Mouse (Mus musculus) hindbrain, embryonic 10.5 days (tissue): ENCODE measurements around the gene Rnf212. TPM values are rescaled to one million over a fixed set of nuclear protein-coding genes. Genes with fewer than 3 reads are reported as not detected.

ENCODE experiments used
- DNase-seq: peaks from one replicate; pipeline ENCODE4 v3.0.0-alpha.2; 2017; ENCODE audit warnings: low spot score
- H3K27ac ChIP-seq: fragments of 300-500 bp; sonication (generic); 2 replicates; pipeline ENCODE4 v1.5.1; 2016; ENCODE audit warnings: mild to moderate bottlenecking, moderate library complexity
- H3K27me3 ChIP-seq: fragments of 300-500 bp; sonication (generic); 2 replicates; pipeline ENCODE4 v1.6.1; 2016; ENCODE audit warnings: mild to moderate bottlenecking; ENCODE audit not compliant: poor library complexity, insufficient read depth, severe bottlenecking
- H3K36me3 ChIP-seq: fragments of 300-500 bp; sonication (generic); 2 replicates; pipeline ENCODE4 v1.6.1; 2016; ENCODE audit warnings: mild to moderate bottlenecking, moderate library complexity
- H3K4me1 ChIP-seq: fragments of 300-500 bp; sonication (generic); replicated peaks from 2 replicates; pipeline ENCODE4 v1.6.1; 2016; ENCODE audit warnings: mild to moderate bottlenecking
- H3K4me3 ChIP-seq: fragments of 300-500 bp; sonication (generic); 2 replicates; pipeline ENCODE4 v1.5.1; 2016; ENCODE audit warnings: mild to moderate bottlenecking, moderate library complexity
- H3K9me3 ChIP-seq: fragments of 300-500 bp; sonication (generic); 2 replicates; pipeline ENCODE4 v1.6.1; 2016; ENCODE audit warnings: mild to moderate bottlenecking, moderate library complexity
- WGBS: fragments of 180-500 bp; shearing (Covaris S2); methylation state at CpG from one replicate; pipeline ENCODE4 v1.1.7; 2016; 5-methylcytosine and 5-hydroxymethylcytosine counted together
- polyA plus RNA-seq: library from polyadenylated mRNA; unstranded; fragments of >200 nt; fragmentation: Nextera tagmentation; extraction: Ambion mirVana; gene quantifications from 2 replicates; pipeline ENCODE4 v1.2.1, GENCODE M21; 2016

Gene Rnf212
- polyA plus RNA-seq, 1 experiment from 2014 or later: 0.25 TPM

- peaks cover 58% of the 10 kb centered on the region for H3K36me3 ChIP-seq
- no peaks in the 10 kb centered on the region for H3K9me3 ChIP-seq
- no peak overlapping the region for H3K27ac ChIP-seq
- no peak for DNase-seq
- H3K4me3 ChIP-seq: no peak overlapping the region
- H3K4me1 ChIP-seq: peaks cover 16% of the 10 kb centered on the region
- no peaks in the 10 kb centered on the region for H3K27me3 ChIP-seq
- WGBS: 86% methylated on average over 2 of the region's 2 CpGs
These were observed 67.0 kb downstream of the Rnf212 start for GRCm38 (mm10) chr5:108707758-108708157.

GRCm38 (mm10) chr5:108703754-108704626 lies 70.8 kb downstream of the Rnf212 start:
- no peak overlapping the region for H3K4me3 ChIP-seq
- peaks cover 42% of the 10 kb centered on the region for H3K4me1 ChIP-seq
- peaks cover 63% of the 10 kb centered on the region for H3K36me3 ChIP-seq
- no peak for DNase-seq
- no peaks in the 10 kb centered on the region for H3K27me3 ChIP-seq
- peak overlapping the region; percentile 64; the same call in 1 of the 2 replicates for H3K27ac ChIP-seq
- 83% methylated on average over 12 of the region's 12 CpGs for WGBS
- H3K9me3 ChIP-seq: no peaks in the 10 kb centered on the region

GRCm38 (mm10) chr5:108701341-108702021 lies 73.3 kb downstream of the Rnf212 start:
- Histone ChIP-seq H3K27ac (no peak overlapping the region), H3K9me3 (no peaks in the 10 kb centered on the region), H3K4me1 (peaks cover 67% of the 10 kb centered on the region), H3K27me3 (0 out of 2 replicates have a peak, but pooled peaks cover 1% of the 10 kb centered on the region), H3K4me3 (no peak overlapping the region), H3K36me3 (peaks cover 44% of the 10 kb centered on the region)
- WGBS: 71% methylated on average over 10 of the region's 10 CpGs
- no peak for DNase-seq

GRCm38 (mm10) chr5:108700346-108700745 lies 74.4 kb downstream of the Rnf212 start:
- H3K4me1 ChIP-seq: peaks cover 78% of the 10 kb centered on the region

GRCm38 (mm10) chr5:108697341-108697753 lies 77.4 kb downstream of the Rnf212 start:
- H3K36me3 ChIP-seq: peaks cover 8% of the 10 kb centered on the region; the same call in 1 of the 2 replicates
- H3K4me1 ChIP-seq: peaks cover 90% of the 10 kb centered on the region
- 18% methylated on average over 4 of the region's 4 CpGs for WGBS
- peaks cover 27% of the 10 kb centered on the region for H3K27me3 ChIP-seq
- no peaks in the 10 kb centered on the region for H3K9me3 ChIP-seq
- H3K27ac ChIP-seq: peak overlapping the region; percentile 80
- DNase-seq: peak; percentile 59
- H3K4me3 ChIP-seq: peak overlapping the region; percentile 18; the same call in 1 of the 2 replicates

More at GRCm38 (mm10) chr5:108700346-108700745, 74.4 kb downstream of the Rnf212 start:
- Histone ChIP-seq H3K27ac (peak overlapping the region; percentile 42; the same call in 1 of the 2 replicates), H3K4me3 (no peak overlapping the region), H3K9me3 (no peaks in the 10 kb centered on the region), H3K36me3 (peaks cover 36% of the 10 kb centered on the region), H3K27me3 (peaks cover 12% of the 10 kb centered on the region)
- WGBS: 41% methylated on average over 3 of the region's 3 CpGs
- DNase-seq: no peak

GRCm38 (mm10) chr5:108696542-108696941 lies 78.2 kb downstream of the Rnf212 start:
- H3K9me3 ChIP-seq: no peaks in the 10 kb centered on the region
- peak overlapping the region; percentile 85; the same call in 1 of the 2 replicates for H3K4me3 ChIP-seq
- H3K27ac ChIP-seq: peak overlapping the region; percentile 80
- H3K36me3 ChIP-seq: 0 out of 2 replicates have a peak, but pooled peaks cover 6% of the 10 kb centered on the region
- DNase-seq: no peak
- peaks cover 35% of the 10 kb centered on the region for H3K27me3 ChIP-seq
- H3K4me1 ChIP-seq: peaks cover 92% of the 10 kb centered on the region
- WGBS: 80% methylated on average over 3 of the region's 3 CpGs

- peaks cover 85% of the 10 kb centered on the region for H3K4me1 ChIP-seq
- H3K9me3 ChIP-seq: no peaks in the 10 kb centered on the region
- H3K4me3 ChIP-seq: peak overlapping the region; percentile 85
- 93% methylated on average over 12 of the region's 12 CpGs for WGBS
- 0 out of 2 replicates have a peak overlapping the region, but pooled peaks have one; percentile 80 for H3K27ac ChIP-seq
- no peak for DNase-seq
- 0 out of 2 replicates have a peak, but pooled peaks cover 6% of the 10 kb centered on the region for H3K36me3 ChIP-seq
- peaks cover 39% of the 10 kb centered on the region for H3K27me3 ChIP-seq
These were observed 78.9 kb downstream of the Rnf212 start for GRCm38 (mm10) chr5:108695861-108696260.

- 0 out of 2 replicates have a peak, but pooled peaks cover 6% of the 10 kb centered on the region for H3K36me3 ChIP-seq
- peaks cover 39% of the 10 kb centered on the region for H3K27me3 ChIP-seq
- DNase-seq: peak; percentile 56
- H3K27ac ChIP-seq: peak overlapping the region; percentile 91
- peaks cover 73% of the 10 kb centered on the region for H3K4me1 ChIP-seq
- under 1% methylated on average over 96 of the region's 99 CpGs for WGBS
- H3K9me3 ChIP-seq: no peaks in the 10 kb centered on the region
- peak overlapping the region; percentile 85 for H3K4me3 ChIP-seq
These were observed 80.2 kb downstream of the Rnf212 start for GRCm38 (mm10) chr5:108694352-108695261.

- Histone ChIP-seq H3K4me3 (peak overlapping the region; percentile 85), H3K27me3 (peaks cover 39% of the 10 kb centered on the region), H3K9me3 (no peaks in the 10 kb centered on the region), H3K36me3 (0 out of 2 replicates have a peak, but pooled peaks cover 6% of the 10 kb centered on the region), H3K4me1 (peaks cover 66% of the 10 kb centered on the region), H3K27ac (peak overlapping the region; percentile 91)
- DNase-seq: peak; percentile 93
- 0% methylated on average over 38 of the region's 43 CpGs for WGBS
These were observed 80.9 kb downstream of the Rnf212 start for GRCm38 (mm10) chr5:108693872-108694288.

GRCm38 (mm10) chr5:108692271-108692670 lies 82.5 kb downstream of the Rnf212 start, which contains the start of gene Fgfrl1:
Gene Fgfrl1 (plus strand): TSS chr5:108692382.
- peaks cover 50% of the 10 kb centered on the region for H3K4me1 ChIP-seq
- WGBS: 2% methylated on average over 16 of the region's 18 CpGs
- peaks cover 39% of the 10 kb centered on the region for H3K27me3 ChIP-seq
- peak; percentile 61 for DNase-seq
- 0 out of 2 replicates have a peak, but pooled peaks cover 3% of the 10 kb centered on the region for H3K36me3 ChIP-seq
- no peak within 1 kb of the TSS for H3K27ac ChIP-seq
- peak within 1 kb of the TSS; percentile 85 for H3K4me3 ChIP-seq
- H3K9me3 ChIP-seq: no peaks in the 10 kb centered on the region

- Histone ChIP-seq H3K36me3 (0 out of 2 replicates have a peak, but pooled peaks cover 3% of the 10 kb centered on the region), H3K27ac (no peak overlapping the region), H3K4me3 (no peak overlapping the region), H3K9me3 (no peaks in the 10 kb centered on the region), H3K4me1 (peaks cover 39% of the 10 kb centered on the region), H3K27me3 (peaks cover 35% of the 10 kb centered on the region)
- DNase-seq: no peak
- 75% methylated on average over 4 of the region's 4 CpGs for WGBS
These were observed 83.6 kb downstream of the Rnf212 start for GRCm38 (mm10) chr5:108691152-108691551.

- DNase-seq: no peak
- peaks cover 20% of the 10 kb centered on the region for H3K4me1 ChIP-seq
- no peak overlapping the region for H3K4me3 ChIP-seq
- no peaks in the 10 kb centered on the region for H3K9me3 ChIP-seq
- 77% methylated on average over 5 of the region's 5 CpGs for WGBS
- H3K36me3 ChIP-seq: no peaks in the 10 kb centered on the region
- no peak overlapping the region for H3K27ac ChIP-seq
- H3K27me3 ChIP-seq: peaks cover 24% of the 10 kb centered on the region
These were observed 85.7 kb downstream of the Rnf212 start for GRCm38 (mm10) chr5:108689091-108689490.
